Mouse (Mus musculus) olfactory bulb, adult 2 months (tissue): ENCODE measurements around the gene Nf1.

ENCODE experiments used
- CTCF ChIP-seq: fragments of 200-500 bp; IDR thresholded peaks from 2 replicates; pipeline ENCODE4 v1.5.1; 2012; ENCODE audit warnings: low read depth, mild to moderate bottlenecking, low read length, moderate library complexity; ENCODE audit not compliant: insufficient read depth
- POLR2A ChIP-seq: fragments of 200-500 bp; IDR thresholded peaks from 2 replicates; pipeline ENCODE4 v1.6.1; 2012; ENCODE audit warnings: mild to moderate bottlenecking, low read depth, low read length, moderate library complexity; ENCODE audit not compliant: insufficient read depth

DNA sequence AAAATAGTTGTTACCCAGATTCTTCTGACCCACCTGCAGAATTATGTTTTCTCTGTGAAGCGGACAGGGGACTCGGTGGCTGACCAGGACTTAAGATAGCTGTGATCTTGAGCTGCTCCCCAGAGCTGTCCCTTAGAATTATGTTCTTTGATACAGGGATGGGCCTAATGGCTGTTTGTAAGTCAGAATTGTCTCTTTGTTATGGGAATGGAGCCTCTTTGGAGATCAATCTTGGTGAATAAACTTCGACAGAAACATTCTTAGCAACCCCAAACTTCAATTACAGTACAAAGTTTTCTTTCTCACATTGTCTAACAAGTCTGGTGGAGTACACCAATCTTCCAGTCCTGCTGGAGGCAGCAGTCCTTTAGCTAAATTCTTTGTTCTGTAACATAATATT, 25.5 kb downstream of the Nf1 start:
- no peak for TF ChIP-seq CTCF
- TF ChIP-seq POLR2A: no peak
